Mouse (Mus musculus) T-cell, adult 2 months (primary cell): ENCODE results near the gene Atp1b1.
A peak's percentile ranks its signal among the peaks of the same experiment; 100 is the strongest.

Source experiments
- DNase-seq: peaks from one replicate; pipeline ENCODE4 v3.0.0; 2022; ENCODE audit warnings: low spot score

Gene Atp1b1

GRCm38 (mm10) chr1:164440708-164441407 is 17.3 kb downstream of the Atp1b1 start:
- no peak for DNase-seq

DNA sequence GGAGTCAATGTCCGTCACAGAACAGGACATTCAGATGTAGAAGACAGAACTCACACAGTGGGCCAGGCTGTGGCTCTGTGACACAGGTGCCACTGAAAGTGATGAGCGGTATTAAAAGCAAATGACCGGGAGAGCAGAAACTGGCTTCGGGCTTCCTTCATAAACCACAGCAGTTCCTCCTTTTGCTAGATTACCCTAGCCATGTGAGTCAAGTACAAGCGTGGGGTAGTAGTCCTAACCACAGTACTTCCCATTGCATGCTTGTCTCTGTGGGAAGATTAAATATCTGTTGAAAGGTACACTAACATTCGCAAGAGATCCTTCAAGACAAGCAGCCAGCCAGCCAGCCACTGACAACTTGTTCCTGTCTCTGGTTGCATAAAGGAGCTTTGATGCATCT is 17.9 kb downstream of the Atp1b1 start:
- DNase-seq = no peak

DNA sequence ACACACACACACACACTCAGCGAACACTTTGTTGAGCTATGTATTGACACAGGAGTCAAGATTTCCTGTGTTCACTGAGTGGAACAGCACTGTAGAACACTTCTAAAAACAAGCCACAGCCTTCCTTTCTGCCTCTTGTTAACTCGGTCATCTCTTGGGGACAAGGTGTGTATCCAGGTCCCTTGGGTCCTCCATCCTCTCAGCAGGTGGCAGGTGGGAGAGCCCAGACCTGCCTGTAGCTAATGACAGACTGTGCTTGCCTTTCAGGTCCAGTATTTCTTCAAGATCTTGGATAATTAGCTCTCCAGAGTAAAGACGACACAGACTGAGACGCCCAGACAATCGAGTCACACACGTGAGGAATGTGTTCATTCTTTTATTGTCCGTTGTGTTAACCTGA is 21.4 kb downstream of the Atp1b1 start:
- DNase-seq = no peak

DNA sequence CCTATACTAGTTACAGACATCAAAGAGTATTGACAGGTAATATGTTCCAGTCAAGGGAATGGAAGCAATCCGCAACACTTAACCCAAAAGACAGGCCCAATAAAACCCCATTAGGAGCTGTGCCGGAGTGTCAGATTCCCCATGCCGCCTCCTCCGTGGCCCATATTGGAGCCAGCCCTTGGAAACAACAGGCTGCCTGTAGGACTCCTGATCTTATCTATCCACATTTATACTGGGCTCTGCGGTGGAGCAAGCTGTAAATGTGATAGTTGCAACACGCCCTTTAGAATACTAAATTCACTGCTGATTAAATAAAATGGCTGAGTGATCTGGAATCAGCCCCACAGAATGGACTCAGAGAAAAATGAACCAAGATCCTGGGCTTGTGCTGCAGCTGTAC is 24.1 kb downstream of the Atp1b1 start:
- DNase-seq = no peak

GRCm38 (mm10) chr1:164432649-164433048 is 25.5 kb downstream of the Atp1b1 start:
- DNase-seq = no peak

DNA sequence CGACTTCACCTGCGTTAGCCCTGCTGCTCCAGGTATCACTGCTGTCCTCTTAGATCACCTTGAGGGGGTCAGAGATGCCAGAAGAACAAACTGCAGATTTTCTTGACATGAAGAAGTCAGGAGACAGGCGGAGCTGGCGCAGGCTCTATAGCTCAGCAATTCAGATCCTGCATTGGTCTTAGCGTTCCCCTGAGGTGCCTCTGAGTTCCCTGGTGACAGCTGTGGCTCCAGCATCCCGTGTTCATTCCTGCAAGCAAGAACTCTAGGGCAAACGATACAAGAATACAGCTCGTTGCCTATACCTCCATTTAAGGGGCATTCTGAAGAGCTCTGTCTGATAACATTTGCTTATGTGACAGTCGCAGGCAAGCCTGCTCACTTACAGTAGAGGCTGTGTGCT is 29.5 kb downstream of the Atp1b1 start:
- DNase-seq = no peak

DNA sequence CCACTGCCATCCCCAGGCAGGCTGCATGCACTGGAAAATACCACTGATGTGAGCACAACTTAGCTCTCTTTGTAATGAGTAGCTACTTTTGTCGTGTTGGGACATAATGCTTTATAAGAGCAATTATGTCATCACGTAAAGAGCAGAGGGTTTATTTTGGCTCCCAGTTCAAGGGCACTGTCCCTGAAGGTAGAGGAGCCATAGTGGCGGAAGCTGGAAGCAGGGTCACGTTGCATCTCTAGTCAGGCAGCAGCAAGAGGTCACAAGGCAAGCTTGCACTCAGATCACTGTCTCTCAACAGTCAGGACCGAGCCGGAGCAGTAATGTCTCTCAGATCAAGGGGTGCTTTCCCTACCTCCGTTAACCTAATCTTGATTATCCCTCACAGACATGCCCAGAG is 30.4 kb downstream of the Atp1b1 start:
- no peak for DNase-seq

GRCm38 (mm10) chr1:164426227-164426626 is 31.9 kb downstream of the Atp1b1 start:
- DNase-seq = peak; percentile 12

DNA sequence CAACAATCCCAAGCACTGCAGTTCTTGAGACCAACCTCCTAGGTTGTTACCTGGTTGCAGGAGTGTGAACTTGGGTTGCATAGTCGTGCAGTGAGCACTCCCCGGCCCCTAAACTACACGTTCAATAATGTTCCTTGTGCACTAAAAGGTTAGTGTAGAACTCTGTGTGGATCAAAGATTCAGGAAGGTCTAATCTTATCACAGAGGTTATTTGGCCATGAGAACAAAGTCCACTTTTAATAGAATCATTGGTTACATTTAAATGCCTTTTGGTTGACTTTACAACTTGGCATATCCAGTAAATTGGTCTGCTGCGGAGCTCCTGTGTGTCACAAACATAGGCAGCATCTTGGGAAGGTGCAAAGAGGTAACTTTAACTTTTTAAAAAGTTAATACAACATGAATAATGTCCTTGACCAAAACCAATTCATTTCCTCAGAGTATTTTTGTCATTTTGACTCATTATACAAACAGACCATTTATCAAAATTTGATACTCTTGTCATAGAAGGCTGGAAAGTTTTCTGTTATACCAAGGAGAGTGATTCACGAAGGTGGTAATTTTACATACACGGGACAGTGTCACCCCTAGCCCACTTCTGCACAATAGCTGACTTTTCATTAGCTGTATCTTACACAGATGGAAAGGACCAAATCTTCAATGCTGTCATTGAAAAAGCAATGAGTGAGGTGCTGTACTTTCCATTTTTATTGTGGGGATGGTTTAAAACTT is 37.4 kb downstream of the Atp1b1 start:
- DNase-seq = no peak

DNA sequence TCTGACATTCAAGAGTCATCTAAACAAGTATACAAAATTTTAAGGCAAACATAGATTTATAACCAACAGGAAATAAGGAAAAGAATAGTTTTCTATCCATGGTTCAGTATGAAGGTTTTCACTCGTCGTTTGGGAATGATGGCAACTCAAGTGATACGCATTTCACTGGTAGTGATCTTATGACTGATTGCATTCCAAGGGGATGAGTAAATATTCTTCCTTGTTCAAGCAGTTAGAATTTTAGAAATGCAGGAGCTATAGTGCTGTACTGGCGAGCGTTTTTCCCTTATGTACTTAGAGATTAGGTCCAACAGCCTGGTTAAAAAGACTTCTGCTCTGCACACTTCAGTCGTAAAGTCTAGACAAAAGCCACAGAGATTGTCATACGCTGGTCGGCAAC is 38.8 kb downstream of the Atp1b1 start:
- DNase-seq = no peak

GRCm38 (mm10) chr1:164418320-164418719 is 39.8 kb downstream of the Atp1b1 start:
- DNase-seq = no peak

- DNase-seq = no peak
Observed at GRCm38 (mm10) chr1:164417604-164418003, 40.6 kb downstream of the Atp1b1 start.

- DNase-seq = no peak
Observed at GRCm38 (mm10) chr1:164416692-164417394, 41.3 kb downstream of the Atp1b1 start.

- DNase-seq = no peak
Observed at GRCm38 (mm10) chr1:164415347-164415751, 42.8 kb downstream of the Atp1b1 start.

GRCm38 (mm10) chr1:164413608-164414007 is 44.5 kb downstream of the Atp1b1 start:
- peak; percentile 52 for DNase-seq

DNA sequence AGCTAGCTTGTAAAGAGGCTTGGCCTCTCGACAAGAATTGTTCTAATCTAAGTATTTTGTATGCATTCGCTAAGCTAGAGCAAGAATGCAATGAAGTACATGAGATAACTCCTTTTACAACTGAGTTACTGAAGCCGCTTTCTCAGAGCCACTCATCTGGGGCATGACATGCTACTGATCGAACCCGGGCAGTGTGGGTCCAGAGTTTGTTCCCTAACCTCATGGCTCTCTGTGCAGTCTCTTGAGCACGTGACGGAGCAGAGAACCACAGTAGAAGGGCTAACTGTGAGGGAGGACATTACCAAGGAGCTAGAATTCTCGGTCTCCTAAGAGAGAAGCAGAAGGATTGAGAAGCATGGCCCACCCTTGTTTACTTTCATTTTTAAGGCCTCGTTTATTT is 45.2 kb downstream of the Atp1b1 start:
- no peak for DNase-seq

GRCm38 (mm10) chr1:164411306-164411705 is 46.8 kb downstream of the Atp1b1 start:
- no peak for DNase-seq

- no peak for DNase-seq
Observed at GRCm38 (mm10) chr1:164408655-164409054, 49.5 kb downstream of the Atp1b1 start.

- DNase-seq = no peak
Observed at GRCm38 (mm10) chr1:164406506-164406905, 51.6 kb downstream of the Atp1b1 start.

GRCm38 (mm10) chr1:164405385-164405802 is 52.8 kb downstream of the Atp1b1 start:
- DNase-seq = peak; percentile 3

DNA sequence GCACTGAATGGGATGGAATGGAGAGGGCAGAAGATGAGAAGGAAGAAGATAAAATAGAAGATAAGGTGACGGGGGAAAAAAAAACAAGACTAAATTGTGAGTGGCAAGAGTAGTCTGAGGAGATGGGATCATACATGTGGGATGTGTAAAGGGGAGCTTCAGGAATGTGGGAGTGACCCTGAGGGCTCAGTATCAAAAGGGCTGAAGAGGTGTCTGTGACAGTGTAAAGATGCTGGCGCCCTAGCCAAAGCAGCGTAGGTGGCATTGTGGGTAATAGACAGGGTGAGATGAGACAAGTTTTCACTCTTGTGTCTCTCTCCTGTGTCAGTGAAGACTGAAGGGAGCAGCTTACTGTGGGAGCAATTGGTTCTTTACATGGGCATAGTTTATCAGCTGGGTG is 58.6 kb downstream of the Atp1b1 start:
- DNase-seq = no peak

GRCm38 (mm10) chr1:164397672-164398071 is 60.5 kb downstream of the Atp1b1 start:
- DNase-seq = no peak
